Mouse (Mus musculus) embryo, embryonic 11.5 days (tissue): Measurements from ENCODE around the gene Frs2.
A peak's percentile ranks its signal among the peaks of the same experiment; 100 is the strongest.
"Not testable (repeated sequence)": the region's sequence is repeated elsewhere in the genome, so short reads cannot be mapped to it uniquely, and the experiment has no call there.

Experiments used
- DNase-seq: peaks from one replicate; pipeline ENCODE4 v3.0.0-alpha.2; 2012; ENCODE audit warnings: low read depth, low spot score

The Frs2 gene

GRCm38 (mm10) chr10:117045175-117046056 lies 102.9 kb downstream of the Frs2 start, which contains the start of gene Lrrc10:
Gene Lrrc10 (plus strand): TSS chr10:117045341.
- DNase-seq = no peak

- DNase-seq = not testable (repeated sequence)
Measured at GRCm38 (mm10) chr10:117043497-117044166, 104.7 kb downstream of the Frs2 start.

GRCm38 (mm10) chr10:117042295-117042694 lies 106.0 kb downstream of the Frs2 start:
- DNase-seq = no peak

- DNase-seq = no peak
Measured at GRCm38 (mm10) chr10:117040355-117040754, 108.0 kb downstream of the Frs2 start.

GRCm38 (mm10) chr10:117033785-117034184 lies 114.5 kb downstream of the Frs2 start:
- DNase-seq = peak; percentile 61

- no peak for DNase-seq
Measured at GRCm38 (mm10) chr10:117031160-117031559, 117.2 kb downstream of the Frs2 start.

GRCm38 (mm10) chr10:117026176-117026575 lies 122.2 kb downstream of the Frs2 start:
- DNase-seq = no peak

GRCm38 (mm10) chr10:117025776-117026175 lies 122.6 kb downstream of the Frs2 start:
- DNase-seq = not testable (repeated sequence)

- no peak for DNase-seq
Measured at GRCm38 (mm10) chr10:117023693-117024092, 124.6 kb downstream of the Frs2 start.

GRCm38 (mm10) chr10:117021020-117021754 lies 127.1 kb downstream of the Frs2 start:
- DNase-seq = peak; percentile 59
